Mouse (Mus musculus) lung, embryonic 16.5 days (tissue): ENCODE measurements around the gene Atp5g1. TPM values are rescaled to one million over a fixed set of nuclear protein-coding genes. Genes with fewer than 3 reads are reported as not detected.
"Not testable (repeated sequence)": the region's sequence is repeated elsewhere in the genome, so short reads cannot be mapped to it uniquely, and the experiment has no call there.

Experiments used
- ATAC-seq: fragments of 200-750 bp; cut with Nextera tagmentation; 2 replicates; pipeline ENCODE4 v1.8.0; 2017; ENCODE audit warnings: low read depth, mild to moderate bottlenecking, moderate library complexity
- H3K27ac ChIP-seq: fragments of 300-500 bp; sonication (generic); 2 replicates; pipeline ENCODE4 v1.5.1; 2014; ENCODE audit warnings: mild to moderate bottlenecking, control low read depth, low read length
- H3K27me3 ChIP-seq: fragments of 300-500 bp; sonication (generic); 2 replicates; pipeline ENCODE4 v1.6.1; 2014; ENCODE audit warnings: low read depth, low read length, mixed read lengths; ENCODE audit not compliant: control insufficient read depth, insufficient read depth
- H3K36me3 ChIP-seq: fragments of 300-500 bp; sonication (generic); 2 replicates; pipeline ENCODE4 v1.6.1; 2014; ENCODE audit warnings: low read length; ENCODE audit not compliant: control insufficient read depth, insufficient read depth
- H3K4me1 ChIP-seq: fragments of 300-500 bp; sonication (generic); replicated peaks from 2 replicates; pipeline ENCODE4 v1.6.1; 2014; ENCODE audit warnings: low read length, mixed read lengths; ENCODE audit not compliant: control insufficient read depth, insufficient read depth
- H3K4me2 ChIP-seq: fragments of 300-500 bp; sonication (generic); 2 replicates; pipeline ENCODE4 v1.6.1; 2014; ENCODE audit warnings: low read depth, low read length, control low read depth
- H3K4me3 ChIP-seq: fragments of 300-500 bp; sonication (generic); 2 replicates; pipeline ENCODE4 v1.5.1; 2014; ENCODE audit warnings: mild to moderate bottlenecking, low read length, control low read depth
- H3K9ac ChIP-seq: fragments of 300-500 bp; sonication (generic); 2 replicates; pipeline ENCODE4 v1.6.1; 2014; ENCODE audit warnings: low read length, control low read depth
- H3K9me3 ChIP-seq: fragments of 300-500 bp; sonication (generic); 2 replicates; pipeline ENCODE4 v1.6.1; 2016; ENCODE audit warnings: low read length; ENCODE audit not compliant: control insufficient read depth
- WGBS: fragments of 180-500 bp; shearing (Covaris S2); extraction: QIAGEN DNeasy Blood & Tissue Kit; methylation state at CpG from one replicate; pipeline ENCODE4 v1.1.7; 2014; 5-methylcytosine and 5-hydroxymethylcytosine counted together
- polyA plus RNA-seq: library from polyadenylated mRNA; unstranded; fragments of >200 nt; fragmentation: Nextera tagmentation; extraction: Ambion mirVana; gene quantifications from 2 replicates; pipeline ENCODE4 v1.2.1, GENCODE M21; 2015

Gene Atp5g1
- polyA plus RNA-seq, 1 experiment from 2014 or later = 464 TPM

DNA sequence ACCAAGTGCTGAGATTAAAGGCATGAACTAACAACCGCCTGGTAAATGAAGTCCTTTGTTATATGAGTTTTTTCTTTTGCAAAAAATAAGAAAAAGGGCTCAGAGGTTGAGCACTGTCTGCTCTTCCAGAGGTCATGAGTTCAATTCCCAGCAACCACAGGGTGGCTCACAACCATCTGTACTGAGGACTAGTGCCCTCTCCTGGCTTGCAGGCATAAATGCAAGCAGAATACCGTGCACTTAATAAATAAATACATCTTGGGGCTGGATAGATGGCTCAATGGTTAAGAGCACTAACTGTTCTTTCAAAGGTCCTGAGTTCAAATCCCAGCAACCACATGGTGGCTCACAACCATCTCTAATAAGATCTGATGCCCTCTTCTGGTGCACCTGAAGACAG, 35.5 kb upstream of the Atp5g1 start:
- ATAC-seq, H3K36me3 ChIP-seq, H3K9me3 ChIP-seq, H3K27ac ChIP-seq, H3K27me3 ChIP-seq, H3K4me3 ChIP-seq, H3K4me1 ChIP-seq, H3K4me2 ChIP-seq, H3K9ac ChIP-seq: not testable (repeated sequence)
- WGBS = 49% methylated on average over 2 of the region's 2 CpGs

DNA sequence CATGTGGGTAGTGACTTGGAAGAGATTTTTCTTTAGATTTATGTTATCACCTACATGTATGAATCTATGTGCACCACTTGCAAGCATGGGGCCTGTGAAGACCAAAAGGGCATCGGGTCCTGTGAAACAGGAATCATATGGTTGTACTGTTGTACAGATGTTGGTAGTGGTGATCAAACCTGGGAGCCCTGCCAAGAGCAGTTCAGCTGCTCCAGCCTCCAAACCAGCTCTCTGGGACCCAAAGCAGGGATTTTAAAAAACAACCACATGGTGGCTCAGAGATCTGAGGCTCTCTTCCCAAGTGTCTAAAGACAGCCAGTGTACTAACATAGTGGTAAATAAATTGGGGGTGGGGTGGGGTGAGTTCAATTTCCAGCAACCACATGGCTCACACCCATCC, 32.9 kb upstream of the Atp5g1 start:
- Histone ChIP-seq H3K4me1 (no peaks in the 10 kb centered on the region), H3K36me3 (no peaks in the 10 kb centered on the region), H3K4me3 (no peak overlapping the region), H3K27me3 (no peaks in the 10 kb centered on the region; the same call in 1 of the 2 replicates), H3K9ac (no peak overlapping the region), H3K27ac (no peak overlapping the region), H3K4me2 (no peak overlapping the region), H3K9me3 (no peaks in the 10 kb centered on the region)
- WGBS = 55% methylated on average over 1 of the region's 1 CpGs
- no peak for ATAC-seq

DNA sequence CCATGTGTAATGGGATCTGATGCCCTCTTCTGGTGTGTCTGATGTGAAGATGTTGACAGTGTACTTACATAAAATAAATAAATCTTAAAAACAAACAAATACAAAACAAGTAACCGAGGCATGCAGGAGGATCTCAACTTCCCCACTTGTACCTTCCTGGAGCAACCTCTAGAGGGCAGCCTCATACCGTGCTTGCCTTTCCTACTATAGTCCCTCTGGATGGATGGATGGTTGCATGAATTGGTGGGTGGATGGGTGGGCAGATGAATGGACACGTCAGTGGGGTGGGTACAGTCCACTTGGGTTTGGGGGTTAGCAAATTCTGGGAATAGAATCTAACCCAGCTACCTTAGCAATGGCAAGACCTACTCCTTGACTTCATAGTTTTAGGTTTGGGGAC, 17.9 kb upstream of the Atp5g1 start:
- Histone ChIP-seq H3K36me3 (no peaks in the 10 kb centered on the region), H3K27ac (no peak overlapping the region), H3K4me1 (no peaks in the 10 kb centered on the region), H3K4me3 (no peak overlapping the region), H3K4me2 (no peak overlapping the region), H3K9ac (no peak overlapping the region), H3K27me3 (no peaks in the 10 kb centered on the region), H3K9me3 (no peaks in the 10 kb centered on the region)
- 3% methylated on average over 3 of the region's 3 CpGs for WGBS
- no peak for ATAC-seq

DNA sequence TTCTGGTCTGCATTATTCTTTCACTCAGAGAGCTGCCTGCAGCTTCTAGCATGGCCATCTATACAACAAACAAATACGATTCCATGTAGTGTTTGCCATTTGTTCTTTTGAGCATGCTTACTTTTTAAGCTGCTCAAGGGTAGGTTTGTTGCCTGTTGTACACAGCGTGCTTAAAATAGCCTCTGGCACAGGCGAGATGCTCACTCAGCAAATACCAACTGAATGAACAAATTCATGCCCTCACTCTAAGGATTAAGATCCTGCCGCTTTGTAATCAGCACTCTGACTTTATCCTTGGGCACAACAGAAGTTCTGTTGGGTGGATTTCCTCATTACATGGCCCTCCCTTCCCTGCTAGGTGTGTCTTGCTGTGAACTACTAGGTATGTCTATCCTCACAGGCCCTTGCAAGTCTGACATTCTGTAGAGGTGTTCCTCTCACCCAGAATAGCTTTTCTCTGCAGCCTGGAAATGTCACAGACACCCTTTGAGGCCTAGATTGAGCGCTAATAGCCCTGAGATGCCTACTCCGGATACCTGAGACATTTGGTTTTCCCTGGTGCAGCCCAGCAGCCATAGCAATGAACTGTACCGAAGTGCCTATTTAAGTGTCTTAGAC, 17.3 kb upstream of the Atp5g1 start:
- no peak overlapping the region for H3K9ac ChIP-seq
- no peak overlapping the region for H3K4me2 ChIP-seq
- WGBS = 40% methylated on average over 7 of the region's 7 CpGs
- no peaks in the 10 kb centered on the region for H3K36me3 ChIP-seq
- H3K27ac ChIP-seq = no peak overlapping the region
- H3K4me1 ChIP-seq = no peaks in the 10 kb centered on the region
- ATAC-seq = no peak
- no peaks in the 10 kb centered on the region; the same call in 1 of the 2 replicates for H3K9me3 ChIP-seq
- no peaks in the 10 kb centered on the region for H3K27me3 ChIP-seq
- no peak overlapping the region for H3K4me3 ChIP-seq

DNA sequence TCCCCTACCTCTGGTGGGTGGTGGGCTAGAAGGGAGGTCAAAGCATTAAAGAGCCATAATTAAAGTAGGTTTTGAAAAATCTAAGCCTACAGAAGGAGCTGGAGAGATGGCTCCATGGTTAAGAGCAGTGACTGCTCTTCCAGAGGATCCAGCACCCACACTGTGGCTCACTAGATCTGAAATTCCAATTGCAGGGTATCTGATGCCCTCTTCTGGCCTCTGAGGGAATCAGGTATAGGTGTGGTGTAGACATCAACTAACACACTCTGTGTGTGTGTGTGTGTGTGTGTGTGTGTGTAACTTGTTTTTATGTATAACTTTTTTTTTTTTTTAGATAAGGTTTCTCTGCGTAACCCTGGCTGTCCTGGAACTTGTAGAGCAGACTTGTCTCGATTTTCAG, 15.6 kb upstream of the Atp5g1 start:
- Histone ChIP-seq H3K9me3 (no peaks in the 10 kb centered on the region; the same call in 1 of the 2 replicates), H3K27me3 (no peaks in the 10 kb centered on the region), H3K4me1 (no peaks in the 10 kb centered on the region), H3K4me2 (no peak overlapping the region), H3K4me3 (no peak overlapping the region), H3K27ac (no peak overlapping the region), H3K36me3 (no peaks in the 10 kb centered on the region), H3K9ac (no peak overlapping the region)
- 66% methylated on average over 2 of the region's 2 CpGs for WGBS
- no peak for ATAC-seq

DNA sequence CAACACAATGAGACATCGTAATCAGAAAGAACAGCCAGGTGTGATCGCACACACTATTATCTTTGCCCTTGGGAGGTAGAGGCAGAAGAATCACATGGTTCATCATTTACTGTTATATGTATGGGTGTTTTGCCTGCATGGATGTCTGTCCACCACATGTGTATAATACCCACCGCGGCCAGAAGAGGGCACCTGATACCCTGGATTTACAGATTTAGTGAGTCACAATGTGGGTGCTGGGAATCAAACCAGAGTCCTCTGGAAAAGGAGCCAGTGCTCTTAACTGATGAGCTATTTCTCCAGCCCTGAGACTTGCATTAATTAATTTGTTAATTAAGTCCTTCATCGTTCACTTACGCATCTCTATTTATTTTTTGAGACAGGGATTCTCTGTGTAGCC, 12.5 kb upstream of the Atp5g1 start:
- Histone ChIP-seq H3K36me3 (no peaks in the 10 kb centered on the region), H3K9me3 (no peaks in the 10 kb centered on the region; the same call in 1 of the 2 replicates), H3K4me1 (no peaks in the 10 kb centered on the region), H3K4me2 (no peak overlapping the region), H3K9ac (no peak overlapping the region), H3K4me3 (no peak overlapping the region), H3K27ac (no peak overlapping the region), H3K27me3 (no peaks in the 10 kb centered on the region)
- WGBS = 87% methylated on average over 6 of the region's 6 CpGs
- no peak for ATAC-seq

DNA sequence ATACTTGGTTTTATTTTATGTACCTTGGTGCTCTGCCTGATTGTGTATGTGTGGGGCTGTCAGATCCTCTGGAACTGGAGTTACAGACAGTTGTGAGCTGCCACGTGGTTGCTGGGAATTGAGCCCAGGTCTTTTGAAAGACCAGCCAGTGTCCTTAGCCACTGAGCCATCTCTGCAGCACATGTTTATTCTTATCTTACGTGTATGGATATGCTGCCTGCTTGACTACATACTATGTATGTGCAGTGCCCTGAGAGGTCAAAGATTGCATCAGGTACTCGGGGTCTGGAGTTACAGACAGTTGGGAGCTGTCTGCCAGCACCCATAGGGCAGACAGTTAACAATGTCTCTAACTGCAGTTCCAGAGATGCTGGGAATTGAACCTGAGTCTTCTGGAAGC, 7.2 kb upstream of the Atp5g1 start:
- Histone ChIP-seq H3K4me1 (no peaks in the 10 kb centered on the region), H3K36me3 (no peaks in the 10 kb centered on the region), H3K4me3 (no peak overlapping the region), H3K4me2 (no peak overlapping the region), H3K27me3 (no peaks in the 10 kb centered on the region), H3K9ac (no peak overlapping the region), H3K9me3 (no peaks in the 10 kb centered on the region), H3K27ac (no peak overlapping the region)
- WGBS = 50% methylated on average over 3 of the region's 3 CpGs
- ATAC-seq = no peak

DNA sequence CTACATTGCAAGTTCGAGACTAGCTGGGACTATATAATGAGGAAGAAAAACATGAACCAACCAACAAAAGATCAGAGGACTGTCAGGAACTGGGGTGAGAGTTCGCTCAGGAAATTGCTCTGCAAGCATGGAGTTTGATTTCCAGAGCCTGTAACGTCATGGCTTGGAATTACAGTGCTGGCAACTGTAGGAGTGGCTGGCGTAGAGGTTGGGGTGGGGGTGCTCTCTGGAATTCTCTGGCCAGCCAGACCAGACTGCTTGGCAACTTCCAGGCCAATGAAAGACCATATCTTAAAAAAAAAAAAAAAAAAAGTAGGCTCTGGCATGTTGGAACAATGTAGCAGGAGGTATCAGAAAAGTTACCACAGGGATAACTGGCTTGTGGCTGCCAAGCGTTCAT, 5.3 kb upstream of the Atp5g1 start:
- Histone ChIP-seq H3K4me3 (no peak overlapping the region), H3K4me1 (0 out of 2 replicates have a peak, but pooled peaks cover 2% of the 10 kb centered on the region), H3K27ac (no peak overlapping the region), H3K9ac (no peak overlapping the region), H3K27me3 (no peaks in the 10 kb centered on the region), H3K9me3 (no peaks in the 10 kb centered on the region), H3K36me3 (no peaks in the 10 kb centered on the region), H3K4me2 (no peak overlapping the region)
- 70% methylated on average over 5 of the region's 5 CpGs for WGBS
- ATAC-seq = no peak

DNA sequence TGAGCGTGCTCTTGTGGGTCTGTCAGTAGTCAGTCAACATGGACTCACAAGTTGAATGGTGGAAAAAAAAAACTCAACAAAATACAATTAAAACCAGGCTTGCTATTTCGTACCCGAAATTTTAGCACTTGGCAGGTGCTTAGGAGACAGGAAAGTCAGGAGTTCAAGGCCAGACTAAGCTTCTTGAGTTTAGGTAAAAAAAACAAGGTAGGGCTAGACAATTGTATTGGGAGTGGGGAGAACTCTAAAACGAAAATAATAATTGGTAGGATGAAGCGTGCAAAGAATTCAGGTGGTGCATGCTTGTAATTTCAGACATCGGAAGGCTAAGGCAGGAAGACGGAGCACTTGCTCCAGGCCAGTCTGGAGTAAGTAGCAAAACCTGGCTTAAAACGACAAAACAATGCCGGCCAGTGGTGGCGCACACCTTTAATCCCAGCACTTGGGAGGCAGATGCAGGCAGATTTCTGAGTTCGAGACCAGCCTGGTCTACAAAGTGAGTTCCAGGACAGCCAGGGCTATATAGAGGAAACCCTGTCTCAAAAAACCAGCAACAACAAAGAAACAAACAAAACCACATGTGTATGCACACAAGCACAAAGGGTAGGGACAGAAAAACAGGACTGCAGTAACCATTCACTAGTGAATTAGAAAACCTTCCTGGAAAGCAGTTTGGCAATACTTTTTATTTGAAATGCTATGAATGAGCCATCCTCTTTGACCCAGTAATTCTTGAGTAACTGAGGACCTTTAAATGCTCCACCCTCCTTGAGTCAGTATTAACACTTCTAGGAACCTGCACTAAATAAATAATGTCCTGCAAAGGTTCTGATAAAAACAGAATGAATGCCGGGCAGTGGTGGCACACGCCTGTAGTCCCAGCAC, 993 bp upstream of the Atp5g1 start:
- H3K36me3 ChIP-seq = peaks cover 8% of the 10 kb centered on the region
- no peaks in the 10 kb centered on the region for H3K9me3 ChIP-seq
- H3K9ac ChIP-seq = peak overlapping the region; percentile 54
- H3K27ac ChIP-seq = peak overlapping the region; percentile 75
- peak overlapping the region; percentile 74 for H3K4me3 ChIP-seq
- ATAC-seq = no peak
- H3K4me2 ChIP-seq = peak overlapping the region; percentile 63
- 63% methylated on average over 13 of the region's 13 CpGs for WGBS
- peaks cover 13% of the 10 kb centered on the region for H3K4me1 ChIP-seq
- no peaks in the 10 kb centered on the region for H3K27me3 ChIP-seq
